Mouse (Mus musculus) stomach, embryonic 15.5 days (tissue): ENCODE results near the gene Mdfic. TPM values are rescaled to one million over a fixed set of nuclear protein-coding genes. Genes with fewer than 3 reads are reported as not detected.
A peak's percentile ranks its signal among the peaks of the same experiment; 100 is the strongest.

Experiments used
- ATAC-seq: fragments of 200-750 bp; cut with Nextera tagmentation; 2 replicates; pipeline ENCODE4 v1.8.0; 2017; ENCODE audit warnings: low read depth, moderate number of reproducible peaks, moderate TSS enrichment; ENCODE audit not compliant: insufficient read depth, low FRiP score
- H3K27ac ChIP-seq: fragments of 300-500 bp; sonication (generic); 2 replicates; pipeline ENCODE4 v1.5.1; 2015; ENCODE audit warnings: mild to moderate bottlenecking, inconsistent platforms
- H3K27me3 ChIP-seq: fragments of 300-500 bp; sonication (generic); replicated peaks from 2 replicates; pipeline ENCODE4 v1.6.1; 2015; ENCODE audit warnings: inconsistent platforms
- H3K36me3 ChIP-seq: fragments of 300-500 bp; sonication (generic); 2 replicates; pipeline ENCODE4 v1.6.1; 2015; ENCODE audit warnings: inconsistent platforms
- H3K4me1 ChIP-seq: fragments of 300-500 bp; sonication (generic); 2 replicates; pipeline ENCODE4 v1.6.1; 2015; ENCODE audit warnings: inconsistent platforms
- H3K4me2 ChIP-seq: fragments of 300-500 bp; sonication (generic); 2 replicates; pipeline ENCODE4 v1.6.1; 2015; ENCODE audit warnings: mild to moderate bottlenecking, inconsistent platforms
- H3K4me3 ChIP-seq: fragments of 300-500 bp; sonication (generic); replicated peaks from 2 replicates; pipeline ENCODE4 v1.5.1; 2015; ENCODE audit warnings: inconsistent platforms
- H3K9ac ChIP-seq: fragments of 300-500 bp; sonication (generic); 2 replicates; pipeline ENCODE4 v1.6.1; 2015; ENCODE audit warnings: inconsistent platforms
- H3K9me3 ChIP-seq: fragments of 300-500 bp; sonication (generic); 2 replicates; pipeline ENCODE4 v1.6.1; 2016; ENCODE audit warnings: inconsistent platforms
- WGBS: fragments of 180-500 bp; shearing (Covaris S2); methylation state at CpG from one replicate; pipeline ENCODE4 v1.1.7; 2015; 5-methylcytosine and 5-hydroxymethylcytosine counted together
- polyA plus RNA-seq: library from polyadenylated mRNA; unstranded; fragments of >200 nt; fragmentation: Nextera tagmentation; extraction: Ambion mirVana; gene quantifications from 2 replicates; pipeline ENCODE4 v1.2.1, GENCODE M21; 2015

The Mdfic gene
- polyA plus RNA-seq, 1 experiment from 2014 or later: 9.1 TPM

- no peak overlapping the region for H3K27ac ChIP-seq
- 75% methylated on average over 6 of the region's 6 CpGs for WGBS
- ATAC-seq: peak; percentile 79
Measured at GRCm38 (mm10) chr6:15760750-15761149, 40.3 kb downstream of the Mdfic start.

GRCm38 (mm10) chr6:15764039-15764438 is 43.6 kb downstream of the Mdfic start:
- H3K4me1 ChIP-seq: no peaks in the 10 kb centered on the region
- no peak overlapping the region for H3K4me2 ChIP-seq
- no peaks in the 10 kb centered on the region for H3K36me3 ChIP-seq
- 70% methylated on average over 7 of the region's 7 CpGs for WGBS
- H3K4me3 ChIP-seq: no peak overlapping the region
- no peaks in the 10 kb centered on the region for H3K9me3 ChIP-seq
- ATAC-seq: no peak
- no peak overlapping the region for H3K27ac ChIP-seq
- H3K27me3 ChIP-seq: no peaks in the 10 kb centered on the region
- H3K9ac ChIP-seq: no peak overlapping the region

More at GRCm38 (mm10) chr6:15760750-15761149, 40.3 kb downstream of the Mdfic start:
- H3K36me3 ChIP-seq: no peaks in the 10 kb centered on the region
- H3K4me3 ChIP-seq: no peak overlapping the region
- no peaks in the 10 kb centered on the region for H3K9me3 ChIP-seq
- no peaks in the 10 kb centered on the region for H3K27me3 ChIP-seq
- H3K4me2 ChIP-seq: no peak overlapping the region
- no peaks in the 10 kb centered on the region for H3K4me1 ChIP-seq
- H3K9ac ChIP-seq: no peak overlapping the region

- WGBS: 88% methylated on average over 6 of the region's 6 CpGs
- Histone ChIP-seq H3K27me3 (no peaks in the 10 kb centered on the region), H3K36me3 (no peaks in the 10 kb centered on the region), H3K27ac (no peak overlapping the region), H3K4me3 (no peak overlapping the region), H3K4me2 (no peak overlapping the region), H3K9me3 (no peaks in the 10 kb centered on the region), H3K9ac (no peak overlapping the region), H3K4me1 (no peaks in the 10 kb centered on the region)
- no peak for ATAC-seq
Measured at GRCm38 (mm10) chr6:15767460-15767859, 47.0 kb downstream of the Mdfic start.

- no peak overlapping the region for H3K27ac ChIP-seq
Measured at GRCm38 (mm10) chr6:15770128-15770527, 49.7 kb downstream of the Mdfic start.

GRCm38 (mm10) chr6:15777070-15777469 is 56.6 kb downstream of the Mdfic start:
- H3K4me2 ChIP-seq: no peak overlapping the region
- H3K9ac ChIP-seq: no peak overlapping the region
- no peak overlapping the region for H3K27ac ChIP-seq
- H3K4me3 ChIP-seq: no peak overlapping the region
- ATAC-seq: no peak
- H3K9me3 ChIP-seq: no peaks in the 10 kb centered on the region
- H3K4me1 ChIP-seq: no peaks in the 10 kb centered on the region
- H3K36me3 ChIP-seq: peaks cover 6% of the 10 kb centered on the region; the same call in 1 of the 2 replicates
- no peaks in the 10 kb centered on the region for H3K27me3 ChIP-seq
- 73% methylated on average over 3 of the region's 3 CpGs for WGBS

More at GRCm38 (mm10) chr6:15770128-15770527, 49.7 kb downstream of the Mdfic start:
- H3K9ac ChIP-seq: no peak overlapping the region
- peaks cover 6% of the 10 kb centered on the region; the same call in 1 of the 2 replicates for H3K36me3 ChIP-seq
- H3K9me3 ChIP-seq: no peaks in the 10 kb centered on the region
- no peak overlapping the region for H3K4me2 ChIP-seq
- 43% methylated on average over 8 of the region's 8 CpGs for WGBS
- no peaks in the 10 kb centered on the region for H3K4me1 ChIP-seq
- no peaks in the 10 kb centered on the region for H3K27me3 ChIP-seq
- no peak overlapping the region for H3K4me3 ChIP-seq
- no peak for ATAC-seq

- Histone ChIP-seq H3K9ac (no peak overlapping the region), H3K4me2 (no peak overlapping the region), H3K27ac (no peak overlapping the region), H3K27me3 (no peaks in the 10 kb centered on the region), H3K4me1 (no peaks in the 10 kb centered on the region), H3K9me3 (no peaks in the 10 kb centered on the region), H3K4me3 (no peak overlapping the region), H3K36me3 (no peaks in the 10 kb centered on the region)
- ATAC-seq: no peak
Measured at GRCm38 (mm10) chr6:15780127-15780526, 59.7 kb downstream of the Mdfic start.

GRCm38 (mm10) chr6:15780688-15781087 is 60.2 kb downstream of the Mdfic start:
- Histone ChIP-seq H3K36me3 (no peaks in the 10 kb centered on the region), H3K4me1 (no peaks in the 10 kb centered on the region), H3K9me3 (no peaks in the 10 kb centered on the region), H3K27me3 (no peaks in the 10 kb centered on the region), H3K27ac (no peak overlapping the region), H3K9ac (no peak overlapping the region), H3K4me3 (no peak overlapping the region), H3K4me2 (no peak overlapping the region)
- ATAC-seq: no peak
- 71% methylated on average over 2 of the region's 2 CpGs for WGBS

- 42% methylated on average over 16 of the region's 16 CpGs for WGBS
- Histone ChIP-seq H3K4me3 (no peak overlapping the region), H3K4me1 (no peaks in the 10 kb centered on the region), H3K9ac (no peak overlapping the region), H3K9me3 (no peaks in the 10 kb centered on the region), H3K27ac (no peak overlapping the region), H3K36me3 (no peaks in the 10 kb centered on the region), H3K4me2 (no peak overlapping the region), H3K27me3 (no peaks in the 10 kb centered on the region)
- no peak for ATAC-seq
Measured at GRCm38 (mm10) chr6:15789523-15790500, 69.4 kb downstream of the Mdfic start.

GRCm38 (mm10) chr6:15792680-15793601 is 72.5 kb downstream of the Mdfic start:
- Histone ChIP-seq H3K27ac (no peak overlapping the region), H3K27me3 (no peaks in the 10 kb centered on the region), H3K9me3 (no peaks in the 10 kb centered on the region), H3K4me3 (no peak overlapping the region), H3K36me3 (no peaks in the 10 kb centered on the region), H3K9ac (no peak overlapping the region), H3K4me1 (no peaks in the 10 kb centered on the region), H3K4me2 (peak overlapping the region; percentile 23; the same call in 1 of the 2 replicates)
- ATAC-seq: no peak
- WGBS: 52% methylated on average over 12 of the region's 12 CpGs

- Histone ChIP-seq H3K4me3 (no peak overlapping the region), H3K4me1 (no peaks in the 10 kb centered on the region), H3K36me3 (no peaks in the 10 kb centered on the region), H3K4me2 (peak overlapping the region; percentile 23; the same call in 1 of the 2 replicates), H3K9me3 (no peaks in the 10 kb centered on the region), H3K27me3 (no peaks in the 10 kb centered on the region), H3K9ac (no peak overlapping the region), H3K27ac (peak overlapping the region; percentile 44; the same call in 1 of the 2 replicates)
- 52% methylated on average over 8 of the region's 8 CpGs for WGBS
- ATAC-seq: no peak
Measured at GRCm38 (mm10) chr6:15793602-15794345, 73.3 kb downstream of the Mdfic start.

- Histone ChIP-seq H3K4me2 (no peak overlapping the region), H3K9me3 (no peaks in the 10 kb centered on the region), H3K36me3 (no peaks in the 10 kb centered on the region), H3K4me3 (no peak overlapping the region), H3K9ac (no peak overlapping the region), H3K27ac (no peak overlapping the region), H3K4me1 (no peaks in the 10 kb centered on the region), H3K27me3 (no peaks in the 10 kb centered on the region)
- 89% methylated on average over 3 of the region's 3 CpGs for WGBS
- ATAC-seq: no peak
Measured at GRCm38 (mm10) chr6:15794801-15795200, 74.3 kb downstream of the Mdfic start.
